Mouse (Mus musculus) T-helper 17 cell (primary cell): ENCODE data around the gene Lrrc75b.
"Not testable (repeated sequence)": the region's sequence is repeated elsewhere in the genome, so short reads cannot be mapped to it uniquely, and the experiment has no call there.

ENCODE experiments used
- in situ Hi-C, 2 experiments: fragments of 300-600 bp; cut with MboI, MseI; formaldehyde crosslinking; loops; 1 replicate in 1 of 2; 2 replicates in 1 of 2; pipeline ENCODE4 v1.15.1; 2025; ENCODE audit warnings: high pct_unique_total_duplicates in 2 of 2

Lrrc75b gene

GRCm38 (mm10) chr10:75535423-75535822 is 24.7 kb downstream of the Lrrc75b start:
- in situ Hi-C loops, result no loop called here

GRCm38 (mm10) chr10:75534934-75535333 is 25.2 kb downstream of the Lrrc75b start:
- in situ Hi-C loops, result no loop called here

DNA sequence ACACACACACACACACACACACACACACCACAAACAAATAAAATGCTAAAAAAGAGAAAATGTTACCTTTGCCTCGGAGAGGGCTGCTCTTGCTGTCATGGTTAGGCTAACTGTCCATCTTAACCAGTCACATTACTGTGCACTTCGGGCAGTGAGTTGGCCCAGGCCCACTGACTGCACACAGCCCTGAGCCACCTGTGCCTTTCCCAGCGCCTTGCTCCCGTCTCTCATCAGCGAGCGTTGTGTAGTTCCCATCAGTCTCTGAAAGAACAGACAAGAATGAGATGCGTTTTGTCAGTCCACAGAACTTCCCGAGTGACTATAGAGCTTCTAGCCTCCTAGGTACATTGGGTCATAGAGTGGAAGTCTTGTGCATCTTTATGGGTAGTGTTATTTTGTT is 25.9 kb downstream of the Lrrc75b start:
- in situ Hi-C loops, result no loop called here

GRCm38 (mm10) chr10:75531532-75532090 is 28.5 kb downstream of the Lrrc75b start:
- in situ Hi-C loops, result no loop called here

- in situ Hi-C loops, result no loop called here
Measured at GRCm38 (mm10) chr10:75530322-75530721, 29.8 kb downstream of the Lrrc75b start.

- in situ Hi-C loops, result not testable (repeated sequence)
Measured at GRCm38 (mm10) chr10:75525450-75525849, 34.7 kb downstream of the Lrrc75b start.

- in situ Hi-C loops, result no loop called here
Measured at GRCm38 (mm10) chr10:75521643-75522042, 38.5 kb downstream of the Lrrc75b start.

DNA sequence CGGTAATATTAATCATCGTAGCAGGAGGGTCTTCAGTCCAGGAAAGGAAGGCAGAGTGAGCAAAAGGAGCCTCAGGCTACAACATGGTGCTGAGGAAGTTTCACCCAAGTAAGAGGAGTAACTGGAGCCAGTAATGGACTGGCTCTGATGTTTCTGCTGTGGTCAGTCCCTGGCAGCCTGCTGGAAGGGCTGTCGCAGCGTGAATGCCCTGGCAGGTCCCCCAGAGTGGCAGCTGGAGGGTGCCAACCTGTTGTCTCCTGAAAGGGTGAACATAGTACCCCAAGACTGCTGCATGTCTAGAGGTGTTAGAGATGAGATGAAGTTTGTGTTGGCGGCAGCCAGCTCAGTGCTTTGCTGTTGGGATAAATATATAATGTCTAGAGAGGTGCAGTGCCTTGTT is 39.5 kb downstream of the Lrrc75b start:
- in situ Hi-C loops, result no loop called here

GRCm38 (mm10) chr10:75517758-75518143 is 42.4 kb downstream of the Lrrc75b start, which contains the start of gene Gucd1:
Gucd1 (minus strand) TSS chr10:75517972.
- in situ Hi-C loops, result no loop called here

DNA sequence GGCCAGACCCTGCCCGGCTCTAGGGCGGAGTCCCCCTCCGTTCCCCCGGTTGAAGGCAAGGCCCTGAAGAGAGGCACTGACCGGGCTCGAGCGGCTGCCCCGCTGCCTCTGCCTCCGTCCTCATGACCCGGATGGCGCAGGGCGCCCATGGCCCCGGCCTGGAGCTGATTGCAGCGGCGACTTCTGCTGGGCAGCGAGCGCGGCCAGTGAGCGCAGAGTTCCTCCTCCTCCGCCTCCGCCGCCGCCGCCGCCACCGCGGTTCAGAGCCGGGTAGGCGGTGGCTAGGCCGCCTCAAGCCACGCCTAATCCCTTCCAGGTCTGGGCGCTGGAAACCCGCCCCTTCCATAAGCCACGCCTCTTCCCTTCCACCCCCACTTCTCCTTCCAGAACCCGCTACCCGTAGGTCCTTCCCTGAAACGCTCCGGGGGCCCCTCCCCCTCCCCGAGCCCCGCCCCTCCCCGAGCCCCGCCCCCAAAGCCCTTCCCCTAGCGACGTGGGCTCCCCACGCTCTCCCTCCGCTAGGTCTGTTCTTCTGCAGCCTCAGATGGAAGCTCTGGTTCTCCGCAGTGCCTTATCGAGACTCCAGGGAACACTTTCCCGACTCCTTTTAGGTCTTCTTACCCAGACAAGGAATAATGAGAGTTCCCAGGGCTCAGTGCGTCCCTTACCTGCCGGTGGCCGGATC is 42.9 kb downstream of the Lrrc75b start, which contains the start of gene Snrpd3:
Snrpd3 (plus strand) TSS at position 479 of the 685 bp plus-strand sequence.
- in situ Hi-C loops, result no loop called here

GRCm38 (mm10) chr10:75516724-75517072 is 43.4 kb downstream of the Lrrc75b start:
- in situ Hi-C loops, result no loop called here

DNA sequence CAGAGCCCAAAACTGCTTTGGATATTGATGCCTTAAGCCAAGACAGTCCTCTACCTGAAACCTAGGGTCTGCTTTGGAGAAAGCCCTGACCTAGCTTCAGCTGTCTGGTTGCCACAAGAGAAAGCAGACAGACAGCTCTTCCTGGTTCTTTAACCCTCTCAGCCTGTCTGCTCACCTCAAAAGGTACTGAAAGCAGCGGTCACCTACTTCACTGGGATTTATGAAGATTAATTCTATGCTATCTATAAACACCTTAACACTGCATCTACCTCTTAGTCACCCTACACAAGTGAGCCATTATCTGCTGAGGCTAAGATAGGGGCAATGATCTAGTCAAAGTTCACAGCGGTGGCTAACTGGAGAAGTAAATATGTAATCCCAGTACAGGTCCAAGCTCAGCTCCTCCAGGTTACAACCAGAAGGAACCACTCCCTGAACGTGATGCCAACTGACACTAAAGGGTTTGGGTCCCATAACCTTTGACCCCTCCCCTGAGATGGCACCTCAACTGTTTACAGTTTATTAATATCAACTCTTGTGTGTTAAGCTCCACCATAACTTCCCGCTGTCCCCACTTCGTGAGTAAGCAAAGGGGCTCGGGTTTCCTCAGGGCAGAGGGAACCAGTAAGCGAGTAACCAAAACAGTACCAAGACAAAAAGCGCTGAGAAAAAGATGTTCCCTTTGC is 43.9 kb downstream of the Lrrc75b start:
- in situ Hi-C loops, result no loop called here

- in situ Hi-C loops, result no loop called here
Measured at GRCm38 (mm10) chr10:75515216-75516037, 44.7 kb downstream of the Lrrc75b start.

DNA sequence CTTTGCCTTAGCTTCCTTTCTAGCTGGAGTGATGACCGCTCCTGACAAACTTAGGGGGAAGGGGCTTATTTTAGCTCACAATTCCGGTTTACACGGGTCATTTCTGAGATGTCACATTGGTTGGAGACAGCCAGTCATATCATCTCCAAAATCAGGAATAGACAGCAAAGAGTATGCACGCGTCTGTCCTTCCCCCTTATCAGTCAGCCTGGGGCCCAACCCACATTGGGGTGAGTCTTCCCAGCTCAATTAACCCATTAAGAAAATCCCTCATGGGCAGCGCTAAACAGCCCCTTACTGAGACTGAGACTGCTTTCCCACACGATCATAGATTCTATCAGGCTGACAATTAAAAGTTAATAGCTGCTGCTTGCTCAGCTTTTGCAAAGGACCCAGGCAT is 45.8 kb downstream of the Lrrc75b start:
- in situ Hi-C loops, result no loop called here

GRCm38 (mm10) chr10:75513306-75514067 is 46.6 kb downstream of the Lrrc75b start:
- in situ Hi-C loops, result no loop called here

DNA sequence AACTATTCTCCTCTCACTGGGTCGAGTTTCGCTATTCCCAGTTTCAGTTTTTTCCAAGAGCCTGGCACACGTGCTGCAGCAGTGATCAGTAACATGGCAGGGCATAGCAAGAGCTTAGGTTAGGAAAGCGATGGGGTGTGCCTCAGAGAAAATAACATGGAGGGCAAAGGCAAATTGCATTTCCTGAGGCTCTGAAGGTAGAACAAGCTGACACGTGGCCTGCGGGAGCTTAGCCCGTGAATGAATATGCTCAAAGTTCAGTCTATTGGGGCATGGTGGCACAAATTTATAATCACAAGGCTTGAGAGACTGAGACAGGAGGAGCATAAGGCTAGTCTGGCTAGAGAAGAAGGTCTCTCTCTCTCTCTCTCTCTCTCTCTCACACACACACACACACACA is 47.3 kb downstream of the Lrrc75b start:
- in situ Hi-C loops, result no loop called here

DNA sequence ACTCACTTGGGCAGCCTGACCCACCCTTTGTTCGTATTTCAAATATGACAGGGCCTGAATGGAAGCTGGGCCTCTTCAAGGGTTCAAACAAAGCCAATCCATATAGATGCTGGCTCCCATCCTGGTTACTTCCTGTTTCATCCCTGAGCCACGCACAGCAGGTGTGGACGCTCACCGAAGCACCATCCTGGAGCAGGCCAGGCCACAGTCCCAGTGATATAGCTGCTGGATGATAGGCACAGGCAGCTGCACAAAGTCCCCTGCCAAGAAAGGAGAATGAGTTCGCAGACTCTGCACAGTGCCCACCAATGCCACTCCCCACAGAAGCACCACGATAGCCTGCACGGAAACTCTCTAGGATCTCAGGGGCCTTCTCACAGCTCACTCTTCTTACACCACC is 48.2 kb downstream of the Lrrc75b start:
- in situ Hi-C loops, result no loop called here

- in situ Hi-C loops, result no loop called here
Measured at GRCm38 (mm10) chr10:75511060-75511459, 49.1 kb downstream of the Lrrc75b start.

GRCm38 (mm10) chr10:75510446-75510845 is 49.7 kb downstream of the Lrrc75b start:
- in situ Hi-C loops, result no loop called here

DNA sequence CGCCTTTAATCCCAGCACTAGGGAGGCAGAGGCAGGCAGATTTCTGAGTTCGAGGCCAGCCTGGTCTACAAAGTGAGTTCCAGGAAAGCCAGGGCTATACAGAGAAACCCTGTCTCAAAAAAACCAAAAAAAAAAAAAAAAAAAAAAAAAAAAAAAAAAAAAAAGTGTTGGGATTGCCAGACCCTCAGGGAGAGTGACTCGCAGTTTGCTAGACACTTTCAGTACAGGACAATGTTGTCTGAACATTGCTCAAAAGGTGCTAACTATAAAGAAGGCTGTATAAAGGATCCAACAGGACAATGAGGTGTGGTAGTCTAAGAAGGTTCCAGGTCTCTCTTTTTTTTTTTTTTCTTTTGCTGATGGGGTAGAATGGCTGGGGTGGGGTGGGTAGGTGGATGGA is 54.2 kb downstream of the Lrrc75b start:
- in situ Hi-C loops, result not testable (repeated sequence)

DNA sequence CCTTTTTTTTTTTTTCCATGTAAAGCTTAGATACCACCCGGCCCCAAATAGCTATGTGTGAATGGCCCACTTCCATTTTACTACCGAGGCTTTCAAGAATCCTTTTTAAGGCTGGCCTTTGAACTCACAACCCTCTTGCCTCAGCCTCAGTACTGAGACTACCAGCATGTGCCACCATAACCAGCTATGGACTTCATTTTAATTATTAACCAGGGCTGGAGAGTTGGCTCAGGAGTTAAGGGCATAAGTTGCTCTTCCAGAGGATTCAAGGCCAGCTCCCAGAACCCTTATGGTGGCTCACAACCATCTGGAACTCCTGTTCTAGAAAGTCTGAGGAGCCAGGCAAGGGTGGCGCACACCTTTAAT is 55.0 kb downstream of the Lrrc75b start:
- in situ Hi-C loops, result no loop called here
